In the genomic region with DNA sequence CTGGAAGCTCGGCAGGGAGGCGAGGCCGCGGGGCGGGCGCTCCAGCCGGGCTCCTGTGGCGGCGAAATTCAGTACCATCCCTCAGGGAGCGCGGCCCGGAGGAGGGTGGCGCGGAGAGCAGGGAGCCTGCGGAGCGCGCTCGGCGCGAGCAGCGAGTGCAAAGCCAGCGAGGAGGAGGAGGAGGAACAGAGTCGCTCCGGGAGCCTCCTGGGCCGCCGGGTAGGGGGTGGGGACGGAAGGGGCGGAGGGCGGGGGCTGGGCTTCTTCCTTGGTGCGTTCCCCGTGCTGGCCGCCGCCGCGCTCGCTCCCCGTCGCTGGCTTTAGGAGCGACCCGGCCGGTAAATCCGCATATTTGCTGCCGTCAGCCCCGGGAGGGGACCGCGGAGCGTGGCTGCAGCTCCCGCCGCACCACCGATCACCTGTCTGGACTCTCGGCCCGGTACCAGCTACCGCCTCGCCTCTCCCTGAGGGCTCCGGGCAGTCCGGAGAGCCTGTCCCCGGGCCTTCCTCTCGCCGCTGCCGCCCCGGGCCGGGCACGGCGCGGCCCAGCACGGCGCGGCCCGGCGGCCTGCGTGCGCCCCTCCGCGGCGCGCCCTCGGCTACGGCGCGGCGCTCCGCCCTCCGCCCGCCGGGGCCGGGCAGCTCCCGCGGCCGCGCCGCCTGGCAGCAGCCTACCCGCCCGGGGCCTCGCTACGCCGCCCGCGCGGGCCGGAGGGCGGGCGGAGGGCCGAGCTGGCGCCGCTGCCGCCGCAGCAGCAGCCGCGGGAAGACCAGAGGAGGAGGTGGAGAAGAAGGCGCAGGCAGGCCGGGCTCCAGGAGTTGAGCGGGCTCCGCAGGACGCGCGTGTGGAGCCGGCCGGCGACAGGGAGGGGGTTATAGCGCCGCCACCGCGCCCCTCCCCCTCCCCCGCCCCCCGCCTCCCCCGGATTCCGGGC, we compare ENCODE assay signal across 8 mouse cellular contexts. TPM values are rescaled to one million over a fixed set of nuclear protein-coding genes. Genes with fewer than 3 reads are reported as not detected.
DNase-seq lines count a peak whose midpoint lies in the region; ATAC-seq lines count a peak whose summit lies in the region.

No protein-coding gene starts in this region.

- peak overlapping the region; percentile 72 for H3K4me3 ChIP-seq in limb, embryonic 13.5 days
- peak overlapping the region; percentile 58 for H3K4me3 ChIP-seq in midbrain, embryonic 14.5 days (replicated peaks; ENCODE audit: low read depth, low read length)
- H3K4me3 ChIP-seq in stomach, embryonic 15.5 days (replicated peaks), result peak overlapping the region; percentile 76

- under 1% methylated on average over 85 of the region's 127 CpGs for WGBS in limb, embryonic 13.5 days
- WGBS in midbrain, embryonic 14.5 days, result under 1% methylated on average over 116 of the region's 127 CpGs
- under 1% methylated on average over 120 of the region's 127 CpGs for WGBS in stomach, embryonic 15.5 days

- H3K27ac ChIP-seq in limb, embryonic 13.5 days, result peak overlapping the region; percentile 79
- H3K27ac ChIP-seq in midbrain, embryonic 14.5 days (replicated peaks; ENCODE audit: low read depth, low read length), result peak overlapping the region; percentile 85
- H3K27ac ChIP-seq in stomach, embryonic 15.5 days, result peak overlapping the region; percentile 96

- H3K9ac ChIP-seq in limb, embryonic 13.5 days, result peak overlapping the region; percentile 81
- H3K9ac ChIP-seq in midbrain, embryonic 14.5 days (replicated peaks; ENCODE audit: low read length), result peak overlapping the region; percentile 75
- H3K9ac ChIP-seq in stomach, embryonic 15.5 days, result peak overlapping the region; percentile 75

- DNase-seq in CD4-positive, CD25-positive, alpha-beta regulatory T cell, adult 2 months (ENCODE audit: low read depth, low spot score), result peak; percentile 8
- DNase-seq in embryo, embryonic 9.5 days (ENCODE audit: extremely low spot score), result peak; percentile 84
- DNase-seq in heart, adult 18-20 months, result peak; percentile 82 to 87
- peak; percentile 86 for DNase-seq in kidney, adult 18-20 months
- peak; percentile 81 for DNase-seq in midbrain, embryonic 14.5 days

- peaks cover 90% of the 10 kb centered on the region for H3K27me3 ChIP-seq in limb, embryonic 13.5 days
- peaks cover 79% of the 10 kb centered on the region for H3K27me3 ChIP-seq in midbrain, embryonic 14.5 days (ENCODE audit: control insufficient read depth, insufficient read depth, low read length)
- peaks cover 36% of the 10 kb centered on the region for H3K27me3 ChIP-seq in stomach, embryonic 15.5 days (replicated peaks)

- ATAC-seq in CD4-positive, CD25-positive, alpha-beta regulatory T cell, adult 4 months, result no peak
- ATAC-seq in limb, embryonic 13.5 days (ENCODE audit: low FRiP score, low read depth), result peak; percentile 17; the same call in 1 of the 2 replicates
- peak; percentile 47 for ATAC-seq in midbrain, embryonic 14.5 days (ENCODE audit: low FRiP score, low TSS enrichment)
- peak; percentile 55 for ATAC-seq in stomach, embryonic 15.5 days (ENCODE audit: insufficient read depth, low FRiP score, low read depth)

- H3K4me1 ChIP-seq in limb, embryonic 13.5 days, result peaks cover 67% of the 10 kb centered on the region
- peaks cover 39% of the 10 kb centered on the region for H3K4me1 ChIP-seq in midbrain, embryonic 14.5 days (ENCODE audit: control insufficient read depth, insufficient read depth, low read length)
- H3K4me1 ChIP-seq in stomach, embryonic 15.5 days, result peaks cover 57% of the 10 kb centered on the region

- H3K36me3 ChIP-seq in limb, embryonic 13.5 days, result no peaks in the 10 kb centered on the region
- H3K36me3 ChIP-seq in midbrain, embryonic 14.5 days (ENCODE audit: control insufficient read depth, insufficient read depth, low read length), result no peaks in the 10 kb centered on the region
- H3K36me3 ChIP-seq in stomach, embryonic 15.5 days, result no peaks in the 10 kb centered on the region

- peak overlapping the region; percentile 96 for H3K4me2 ChIP-seq in limb, embryonic 13.5 days (replicated peaks)
- H3K4me2 ChIP-seq in midbrain, embryonic 14.5 days (ENCODE audit: low read length), result peak overlapping the region; percentile 94
- H3K4me2 ChIP-seq in stomach, embryonic 15.5 days, result peak overlapping the region; percentile 91

- no peaks in the 10 kb centered on the region for H3K9me3 ChIP-seq in limb, embryonic 13.5 days
- no peaks in the 10 kb centered on the region for H3K9me3 ChIP-seq in midbrain, embryonic 14.5 days (ENCODE audit: control insufficient read depth, low read length)
- H3K9me3 ChIP-seq in stomach, embryonic 15.5 days, result no peaks in the 10 kb centered on the region

RNA-seq across cellular contexts. Expression of a gene that starts 2.1 kb away (rescaled TPM):
- not detected for polyA plus RNA-seq in CD4-positive, CD25-positive, alpha-beta regulatory T cell, adult 4 months (2017; shearing (Covaris generic))
- total RNA-seq in heart, adult 18-20 months (2021), result 10 to 100 TPM; 15.5 to 21.7 TPM
- polyA plus RNA-seq in limb, embryonic 13.5 days (2015; fragmentation: Nextera tagmentation; extraction: Ambion mirVana), result 47.4 and 52.1 TPM in 2 replicates
- 16.2 and 24.6 TPM in 2 replicates for polyA plus RNA-seq in midbrain, embryonic 14.5 days (2014; fragmentation: Nextera tagmentation; extraction: Ambion mirVana)
- polyA plus RNA-seq in stomach, embryonic 15.5 days (2015; fragmentation: Nextera tagmentation; extraction: Ambion mirVana), result 48.7 and 58.7 TPM in 2 replicates

Comparison
In these comparisons a context has a peak if more than half of its experiments do, and no peak if none do; other contexts are left out.
1. DNase-seq: peak in every context shown above with its lines; median percentile 86 in kidney, adult 18-20 months; 84 in heart, adult 18-20 months; 84 in embryo, embryonic 9.5 days; 81 in midbrain, embryonic 14.5 days; 8 in CD4-positive, CD25-positive, alpha-beta regulatory T cell, adult 2 months.
2. RNA of a gene that starts 2.1 kb away (polyA plus RNA-seq): 48.7 to 58.7 TPM in stomach, embryonic 15.5 days, 47.4 to 52.1 TPM in limb, embryonic 13.5 days and 16.2 to 24.6 TPM in midbrain, embryonic 14.5 days; not detected in CD4-positive, CD25-positive, alpha-beta regulatory T cell, adult 4 months; every median in the first group is over 10 times any median in the second.
3. Peak in every context shown above with its lines, with median percentiles within 50 percentile points of each other: H3K27ac ChIP-seq, H3K4me2 ChIP-seq, H3K4me3 ChIP-seq and H3K9ac ChIP-seq.